Mouse (Mus musculus) E14TG2a.4 (cell line): Measurements from ENCODE around the gene Cnot4.

Source experiments
- H3K27me3 ChIP-seq: 2 replicates; pipeline ENCODE4 v1.6.1; 2014; ENCODE audit warnings: low read length, control low read depth; ENCODE audit not compliant: insufficient read depth
- H3K36me3 ChIP-seq: 2 replicates; pipeline ENCODE4 v1.6.1; 2014; ENCODE audit warnings: low read length, control low read depth; ENCODE audit not compliant: insufficient read depth
- H3K4me1 ChIP-seq: replicated peaks from 2 replicates; pipeline ENCODE4 v1.6.1; 2014; ENCODE audit warnings: low read depth, low read length, control low read depth
- H3K4me3 ChIP-seq: replicated peaks from 2 replicates; pipeline ENCODE4 v1.5.1; 2014; ENCODE audit warnings: mild to moderate bottlenecking, low read length
- H3K9me3 ChIP-seq: 2 replicates; pipeline ENCODE4 v1.6.1; 2014; ENCODE audit warnings: low read length, control low read depth
- CTCF ChIP-seq: conservative IDR thresholded peaks from 2 replicates; pipeline ENCODE4 v1.5.1; 2014; ENCODE audit warnings: low read length
- NANOG ChIP-seq: IDR thresholded peaks from 2 replicates; pipeline ENCODE4 v1.6.1; 2014; ENCODE audit warnings: borderline replicate concordance, low read length, mixed read lengths
- POU5F1 ChIP-seq: IDR thresholded peaks from 2 replicates; pipeline ENCODE4 v1.6.1; 2014; ENCODE audit warnings: low read length, borderline replicate concordance

Cnot4 gene

DNA sequence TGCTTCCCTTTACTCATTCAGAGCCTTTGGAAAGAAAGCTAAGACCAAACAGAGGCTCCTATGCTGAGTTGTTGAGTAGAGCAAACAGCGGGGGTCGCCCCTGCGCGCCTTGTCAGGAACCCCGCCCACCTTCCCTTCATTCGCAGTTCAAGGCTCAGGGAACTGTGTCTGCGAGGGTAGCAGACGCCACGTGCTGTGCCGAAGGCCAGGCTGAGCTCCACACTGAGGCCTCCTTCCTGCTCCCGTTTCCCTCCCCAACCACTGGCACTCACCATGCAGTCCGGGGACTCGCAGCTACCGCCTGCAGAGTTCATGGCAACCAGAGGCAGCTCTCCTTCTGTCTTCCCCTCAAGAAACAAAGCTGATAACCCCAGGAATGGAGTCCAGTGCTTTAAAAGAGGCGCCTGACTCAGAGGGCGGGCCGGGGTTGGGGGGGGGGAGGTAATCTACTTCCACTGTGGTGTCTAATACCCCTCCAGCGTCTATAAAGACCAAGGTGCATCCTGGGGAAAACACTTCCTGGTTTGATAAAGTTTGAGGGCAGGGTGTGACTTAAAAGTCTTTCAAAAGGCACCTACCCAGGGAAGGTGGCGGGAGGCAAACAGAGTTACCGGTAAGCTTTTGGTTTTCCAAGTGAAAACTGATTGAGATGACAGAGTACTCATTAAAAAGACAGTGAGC is 145.3 kb downstream of the Cnot4 start, which contains the start of gene Slc23a4:
Slc23a4 (minus strand) TSS at position 324 of the 681 bp plus-strand sequence.
- Histone ChIP-seq H3K4me3 (peak within 1 kb of the TSS; percentile 50), H3K9me3 (no peaks in the 10 kb centered on the region), H3K4me1 (peaks cover 48% of the 10 kb centered on the region), H3K27me3 (peaks cover 61% of the 10 kb centered on the region), H3K36me3 (no peaks in the 10 kb centered on the region)
- TF ChIP-seq POU5F1 = no peak
- TF ChIP-seq NANOG = no peak
- no peak for TF ChIP-seq CTCF

- TF ChIP-seq NANOG = no peak
- TF ChIP-seq POU5F1 = no peak
- no peak for TF ChIP-seq CTCF
- peaks cover 54% of the 10 kb centered on the region for H3K27me3 ChIP-seq
Observed at GRCm38 (mm10) chr6:34987085-34987645, 146.4 kb downstream of the Cnot4 start.

DNA sequence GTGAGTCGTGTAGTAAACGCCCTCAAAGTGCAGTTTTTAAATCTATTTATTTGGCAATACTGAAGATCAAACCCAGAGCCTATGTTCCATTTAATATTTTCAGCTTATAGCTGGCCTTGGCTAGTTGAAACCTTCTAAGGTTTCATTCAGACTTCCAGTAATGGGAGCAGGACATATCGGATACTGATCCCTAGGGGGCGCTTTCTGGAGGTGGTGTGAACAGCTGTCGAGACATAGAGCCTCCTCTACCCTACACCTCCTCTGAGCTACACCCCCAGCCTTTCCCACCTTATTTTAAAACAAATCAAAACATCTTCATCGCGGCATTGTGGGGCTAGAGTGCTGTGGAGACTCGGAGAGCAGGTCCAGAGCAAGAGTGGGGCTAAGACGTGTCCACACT is 152.9 kb downstream of the Cnot4 start:
- Histone ChIP-seq H3K4me3 (no peak overlapping the region), H3K9me3 (no peaks in the 10 kb centered on the region), H3K4me1 (peaks cover 12% of the 10 kb centered on the region), H3K36me3 (no peaks in the 10 kb centered on the region), H3K27me3 (peaks cover 28% of the 10 kb centered on the region)
- no peak for TF ChIP-seq NANOG
- peak; percentile 36 for TF ChIP-seq CTCF

More at GRCm38 (mm10) chr6:34987085-34987645, 146.4 kb downstream of the Cnot4 start:
- peaks cover 48% of the 10 kb centered on the region for H3K4me1 ChIP-seq
- H3K36me3 ChIP-seq = no peaks in the 10 kb centered on the region
- H3K9me3 ChIP-seq = no peaks in the 10 kb centered on the region
- peak overlapping the region; percentile 50; the same call in 1 of the 2 replicates for H3K4me3 ChIP-seq

DNA sequence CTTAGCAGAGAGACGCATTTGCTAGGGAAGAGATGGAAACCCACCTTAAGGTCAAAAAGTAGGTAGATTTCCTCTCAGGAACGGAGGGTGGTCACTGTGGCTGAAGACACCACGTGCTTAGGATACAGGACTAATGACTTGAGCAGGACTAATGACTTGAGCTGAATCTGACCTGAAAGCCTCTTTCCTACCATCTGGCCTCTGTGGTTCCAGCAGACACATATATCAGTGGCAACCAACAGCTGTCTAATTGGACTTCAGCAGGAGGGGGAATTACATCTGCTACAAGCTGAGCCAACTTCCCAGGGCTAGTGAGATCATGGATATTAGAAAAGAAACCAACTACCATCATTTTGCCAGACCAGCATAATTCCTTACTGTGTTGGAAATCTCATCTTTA is 154.2 kb downstream of the Cnot4 start:
- Histone ChIP-seq H3K27me3 (peaks cover 28% of the 10 kb centered on the region), H3K36me3 (no peaks in the 10 kb centered on the region), H3K4me3 (no peak overlapping the region), H3K4me1 (no peaks in the 10 kb centered on the region; the same call in 1 of the 2 replicates), H3K9me3 (no peaks in the 10 kb centered on the region)
- TF ChIP-seq CTCF (no peak), POU5F1 (no peak), NANOG (no peak)
